Mouse (Mus musculus): ENCODE data around the gene Filip1. TPM values are rescaled to one million over a fixed set of nuclear protein-coding genes. Genes with fewer than 3 reads are reported as not detected.
"Not testable (repeated sequence)": the region's sequence is repeated elsewhere in the genome, so short reads cannot be mapped to it uniquely, and the experiment has no call there.

Gene Filip1
- polyA plus RNA-seq (2012; rRNA removed) (3.4 and 4.9 TPM in 2 replicates), polyA plus RNA-seq (2014; fragmentation: Nextera tagmentation; extraction: Ambion mirVana) (5.8 and 6.0 TPM in 2 replicates)

GRCm38 (mm10) chr9:80012751-80013150 is at the start of gene Filip1:
Filip1 (minus strand) TSS chr9:80012851.
- 59% methylated on average over 7 of the region's 7 CpGs for WGBS
- Histone ChIP-seq H3K4me3 (replicated peaks; ENCODE audit: low read length) (no peak within 1 kb of the TSS), H3K4me1 (ENCODE audit: control insufficient read depth, insufficient read depth, low read length) (no peaks in the 10 kb centered on the region), H3K27ac (replicated peaks; ENCODE audit: low read depth, low read length) (0 out of 2 replicates have a peak within 1 kb of the TSS, but pooled peaks have one; percentile 20), H3K36me3 (ENCODE audit: control insufficient read depth, insufficient read depth, low read length) (no peaks in the 10 kb centered on the region), H3K27me3 (ENCODE audit: control insufficient read depth, insufficient read depth, low read length) (no peaks in the 10 kb centered on the region), H3K9ac (ENCODE audit: low read depth, low read length, severe bottlenecking) (no peak within 1 kb of the TSS), H3K9me3 (ENCODE audit: control insufficient read depth, low read length) (no peaks in the 10 kb centered on the region), H3K4me2 (replicated peaks; ENCODE audit: low read depth, low read length, severe bottlenecking) (no peak within 1 kb of the TSS)
- DNase-seq (ENCODE audit: low spot score): no peak
- TF ChIP-seq POLR2A (IDR thresholded peaks at IDR 0.05; ENCODE audit: borderline replicate concordance, extremely low read depth, insufficient read depth, insufficient read length): no peak
- no peak for ATAC-seq (ENCODE audit: low FRiP score, low read depth)

- Histone ChIP-seq H3K36me3 (ENCODE audit: control insufficient read depth, insufficient read depth, low read length) (no peaks in the 10 kb centered on the region), H3K9me3 (ENCODE audit: control insufficient read depth, low read length) (0 out of 2 replicates have a peak, but pooled peaks cover 4% of the 10 kb centered on the region), H3K27me3 (ENCODE audit: control insufficient read depth, insufficient read depth, low read length) (no peaks in the 10 kb centered on the region), H3K4me3 (replicated peaks; ENCODE audit: low read length) (no peak overlapping the region), H3K27ac (replicated peaks; ENCODE audit: low read depth, low read length) (no peak overlapping the region), H3K9ac (ENCODE audit: low read depth, low read length, severe bottlenecking) (no peak overlapping the region), H3K4me1 (ENCODE audit: control insufficient read depth, insufficient read depth, low read length) (no peaks in the 10 kb centered on the region), H3K4me2 (replicated peaks; ENCODE audit: low read depth, low read length, severe bottlenecking) (no peak overlapping the region)
- no peak for TF ChIP-seq POLR2A (IDR thresholded peaks at IDR 0.05; ENCODE audit: borderline replicate concordance, extremely low read depth, insufficient read depth, insufficient read length)
- DNase-seq (ENCODE audit: low spot score) (no peak), ATAC-seq (ENCODE audit: low FRiP score, low read depth) (no peak)
- WGBS: 69% methylated on average over 2 of the region's 2 CpGs
These were observed 45.0 kb upstream of the Filip1 start for GRCm38 (mm10) chr9:80057690-80058089.

- H3K27me3 ChIP-seq (ENCODE audit: control insufficient read depth, insufficient read depth, low read length): no peaks in the 10 kb centered on the region
- no peak overlapping the region for H3K4me2 ChIP-seq (replicated peaks; ENCODE audit: low read depth, low read length, severe bottlenecking)
- TF ChIP-seq POLR2A (IDR thresholded peaks at IDR 0.05; ENCODE audit: borderline replicate concordance, extremely low read depth, insufficient read depth, insufficient read length): no peak
- no peak overlapping the region for H3K4me3 ChIP-seq (replicated peaks; ENCODE audit: low read length)
- no peak overlapping the region for H3K27ac ChIP-seq (replicated peaks; ENCODE audit: low read depth, low read length)
- no peaks in the 10 kb centered on the region for H3K4me1 ChIP-seq (ENCODE audit: control insufficient read depth, insufficient read depth, low read length)
- H3K9ac ChIP-seq (ENCODE audit: low read depth, low read length, severe bottlenecking): no peak overlapping the region
- no peaks in the 10 kb centered on the region for H3K9me3 ChIP-seq (ENCODE audit: control insufficient read depth, low read length)
- H3K36me3 ChIP-seq (ENCODE audit: control insufficient read depth, insufficient read depth, low read length): no peaks in the 10 kb centered on the region
- ATAC-seq (ENCODE audit: low FRiP score, low read depth): no peak
- DNase-seq (ENCODE audit: low spot score): no peak
- 71% methylated on average over 5 of the region's 5 CpGs for WGBS
These were observed 40.3 kb upstream of the Filip1 start for GRCm38 (mm10) chr9:80052951-80053350.

GRCm38 (mm10) chr9:80049271-80049670 is 36.6 kb upstream of the Filip1 start:
- not testable (repeated sequence) for H3K4me2 ChIP-seq (replicated peaks; ENCODE audit: low read depth, low read length, severe bottlenecking); H3K27ac ChIP-seq (replicated peaks; ENCODE audit: low read depth, low read length); DNase-seq (ENCODE audit: low spot score); H3K27me3 ChIP-seq (ENCODE audit: control insufficient read depth, insufficient read depth, low read length); H3K9ac ChIP-seq (ENCODE audit: low read depth, low read length, severe bottlenecking); ATAC-seq (ENCODE audit: low FRiP score, low read depth); H3K36me3 ChIP-seq (ENCODE audit: control insufficient read depth, insufficient read depth, low read length); H3K9me3 ChIP-seq (ENCODE audit: control insufficient read depth, low read length); H3K4me1 ChIP-seq (ENCODE audit: control insufficient read depth, insufficient read depth, low read length); H3K4me3 ChIP-seq (replicated peaks; ENCODE audit: low read length)
- 66% methylated on average over 5 of the region's 5 CpGs for WGBS

- H3K4me2 ChIP-seq (replicated peaks; ENCODE audit: low read depth, low read length, severe bottlenecking); H3K4me1 ChIP-seq (ENCODE audit: control insufficient read depth, insufficient read depth, low read length); H3K36me3 ChIP-seq (ENCODE audit: control insufficient read depth, insufficient read depth, low read length); H3K9ac ChIP-seq (ENCODE audit: low read depth, low read length, severe bottlenecking); H3K27me3 ChIP-seq (ENCODE audit: control insufficient read depth, insufficient read depth, low read length); DNase-seq (ENCODE audit: low spot score); H3K9me3 ChIP-seq (ENCODE audit: control insufficient read depth, low read length); H3K27ac ChIP-seq (replicated peaks; ENCODE audit: low read depth, low read length); H3K4me3 ChIP-seq (replicated peaks; ENCODE audit: low read length); ATAC-seq (ENCODE audit: low FRiP score, low read depth): not testable (repeated sequence)
- WGBS: 81% methylated on average over 4 of the region's 4 CpGs
These were observed 31.6 kb upstream of the Filip1 start for GRCm38 (mm10) chr9:80044301-80044700.

- H3K36me3 ChIP-seq (ENCODE audit: control insufficient read depth, insufficient read depth, low read length): no peaks in the 10 kb centered on the region
- H3K4me2 ChIP-seq (replicated peaks; ENCODE audit: low read depth, low read length, severe bottlenecking): no peak overlapping the region
- H3K9me3 ChIP-seq (ENCODE audit: control insufficient read depth, low read length): no peaks in the 10 kb centered on the region
- no peak for TF ChIP-seq POLR2A (IDR thresholded peaks at IDR 0.05; ENCODE audit: borderline replicate concordance, extremely low read depth, insufficient read depth, insufficient read length)
- DNase-seq (ENCODE audit: low spot score) (no peak), ATAC-seq (ENCODE audit: low FRiP score, low read depth) (no peak)
- no peaks in the 10 kb centered on the region for H3K4me1 ChIP-seq (ENCODE audit: control insufficient read depth, insufficient read depth, low read length)
- no peak overlapping the region for H3K27ac ChIP-seq (replicated peaks; ENCODE audit: low read depth, low read length)
- 63% methylated on average over 2 of the region's 2 CpGs for WGBS
- no peak overlapping the region for H3K4me3 ChIP-seq (replicated peaks; ENCODE audit: low read length)
- no peak overlapping the region for H3K9ac ChIP-seq (ENCODE audit: low read depth, low read length, severe bottlenecking)
- H3K27me3 ChIP-seq (ENCODE audit: control insufficient read depth, insufficient read depth, low read length): no peaks in the 10 kb centered on the region
These were observed 26.7 kb upstream of the Filip1 start for GRCm38 (mm10) chr9:80039296-80039815.

Data from limb, embryonic 14.5 days (tissue).